Mouse (Mus musculus) liver, embryonic 14.5 days (tissue): ENCODE results near the gene Ggact.

Source experiments
- CTCF ChIP-seq: IDR thresholded peaks from 2 replicates; pipeline ENCODE4 v1.5.1; 2016; ENCODE audit warnings: antibody characterized with exemption, low read depth, control low read depth
- EP300 ChIP-seq: IDR thresholded peaks from 2 replicates; pipeline ENCODE4 v1.6.1; 2016; ENCODE audit warnings: antibody characterized with exemption, low read depth

- TF ChIP-seq CTCF (no peak), EP300 (no peak)
Measured at GRCm38 (mm10) chr14:122871841-122872580, 41.5 kb downstream of the Ggact start.
